Mouse (Mus musculus): Measurements from ENCODE around the gene Mpp2.

DNA sequence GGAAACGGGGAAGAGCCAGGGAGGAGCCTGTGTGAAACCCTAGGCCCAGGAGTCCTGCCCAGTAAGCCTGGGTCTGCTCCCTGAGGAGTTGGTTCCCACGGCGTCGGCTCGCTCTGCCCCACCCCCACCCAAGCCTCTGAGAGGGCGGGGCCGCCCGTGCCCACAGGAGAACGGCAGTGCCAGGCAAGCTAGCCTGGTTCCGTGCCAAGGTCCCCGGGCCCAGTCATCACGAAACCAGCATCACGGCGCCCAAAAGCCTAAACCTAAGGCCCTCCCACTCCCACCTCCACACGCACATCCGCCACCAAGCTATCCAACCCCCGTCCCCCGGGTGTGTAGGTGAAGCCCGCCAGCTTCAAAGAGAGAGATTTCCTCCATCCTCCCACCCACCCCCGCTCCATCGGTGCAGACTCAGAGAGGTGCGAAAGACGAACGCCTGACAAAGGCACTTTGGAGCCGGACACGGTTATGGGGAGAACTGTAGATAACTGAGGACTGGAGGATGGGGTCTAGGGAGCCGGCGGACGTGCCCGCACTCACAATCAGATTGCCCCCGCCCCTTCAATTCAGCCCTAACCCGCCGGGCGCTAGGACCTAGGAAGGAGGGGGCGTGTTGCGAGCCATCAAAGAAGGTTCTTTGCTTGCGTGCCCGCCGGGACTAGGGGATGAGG, 1.1 kb downstream of the Mpp2 start:
- TF ChIP-seq POLR2A (IDR thresholded peaks at IDR 0.05; ENCODE audit: borderline replicate concordance, low read depth, low read length) (no peak), CTCF (IDR thresholded peaks at IDR 0.05; ENCODE audit: low read depth, low read length) (no peak)
